Mouse (Mus musculus) spleen, adult 2 months (tissue): ENCODE results near the gene Exoc2.

Source experiments
- CTCF ChIP-seq: fragments of 200-500 bp; IDR thresholded peaks from 2 replicates; pipeline ENCODE4 v1.5.1; 2011; ENCODE audit warnings: mild to moderate bottlenecking, inconsistent platforms; ENCODE audit not compliant: insufficient read depth, insufficient read length, insufficient replicate concordance; ENCODE audit errors: extremely low read depth
- POLR2A ChIP-seq: fragments of 200-500 bp; IDR thresholded peaks from 2 replicates; pipeline ENCODE4 v1.6.1; 2011; ENCODE audit warnings: low read depth, low read length, inconsistent platforms

GRCm38 (mm10) chr13:31023664-31024063 is 49.8 kb upstream of the Exoc2 start:
- no peak for TF ChIP-seq CTCF
- TF ChIP-seq POLR2A: no peak
